Mouse (Mus musculus) heart, adult 11 months (tissue): ENCODE data around the gene Midn.

ENCODE experiments used
- DNase-seq: peaks from one replicate; pipeline ENCODE4 v3.0.0; 2022

Gene Midn

DNA sequence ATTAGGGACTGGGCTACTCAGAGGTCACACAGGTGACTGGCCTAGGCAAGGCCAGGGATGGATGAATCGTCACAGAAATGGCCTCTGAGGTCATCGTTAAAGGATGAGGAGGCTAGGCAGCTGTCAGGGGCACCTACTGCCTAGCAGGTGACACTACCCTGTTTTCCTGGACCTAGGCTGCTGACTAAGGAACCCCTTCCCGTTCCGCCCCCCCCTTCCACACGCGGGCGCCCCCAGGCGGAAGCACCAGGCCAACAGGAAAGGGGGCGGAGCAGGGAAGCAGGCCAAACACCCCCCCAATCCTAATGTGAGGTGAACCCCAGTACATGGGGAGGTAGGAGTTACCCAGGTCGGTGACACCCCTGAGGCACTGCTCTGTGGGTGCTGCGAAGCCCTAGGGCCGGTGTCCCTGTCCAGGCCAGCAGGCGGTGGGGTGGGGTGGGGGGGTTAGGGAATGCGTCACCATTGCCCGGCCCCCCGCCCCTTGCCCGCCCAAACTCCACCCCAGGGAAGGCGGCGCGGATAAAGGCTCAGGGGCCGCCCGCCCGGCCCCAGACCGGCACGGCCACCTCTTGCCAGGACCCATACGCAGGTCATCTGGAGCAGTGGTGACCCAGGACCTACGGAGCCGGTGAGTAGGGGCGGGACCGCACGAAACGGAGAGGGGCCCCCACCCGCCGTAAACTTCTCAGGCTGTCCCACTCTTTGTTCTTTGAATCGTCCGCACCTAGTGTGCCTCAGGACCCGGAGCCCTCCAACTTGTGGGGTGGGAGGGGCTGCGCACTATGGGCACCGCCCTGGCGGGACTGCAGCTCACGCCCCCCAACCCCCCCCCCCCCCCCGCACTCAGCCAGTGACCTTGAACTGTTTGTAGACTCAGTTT, at the start of gene Midn:
TSS of gene Midn (plus strand) at position 554 of the 883 bp plus-strand sequence.
- DNase-seq: peak; percentile 100

DNA sequence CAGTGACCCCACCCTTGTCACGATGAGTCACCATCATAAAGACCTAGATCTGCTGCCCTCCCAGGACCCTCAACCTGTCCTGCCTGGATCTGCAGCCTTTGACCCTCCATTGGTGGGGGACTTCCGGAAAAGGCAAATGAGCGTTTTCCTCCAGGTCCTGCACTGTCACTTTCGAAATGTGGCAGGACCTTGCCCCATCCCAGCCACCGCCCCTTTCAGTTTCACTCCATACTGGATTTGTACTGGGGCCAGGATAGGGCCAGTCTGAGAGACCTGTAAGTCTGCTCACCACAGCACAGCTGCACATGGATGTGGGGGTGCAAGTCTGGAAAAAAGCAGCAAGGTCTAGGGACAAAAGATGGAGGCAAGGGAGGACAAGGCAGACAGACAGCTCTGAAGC, 49.4 kb upstream of the Midn start:
- peak; percentile 94 for DNase-seq

DNA sequence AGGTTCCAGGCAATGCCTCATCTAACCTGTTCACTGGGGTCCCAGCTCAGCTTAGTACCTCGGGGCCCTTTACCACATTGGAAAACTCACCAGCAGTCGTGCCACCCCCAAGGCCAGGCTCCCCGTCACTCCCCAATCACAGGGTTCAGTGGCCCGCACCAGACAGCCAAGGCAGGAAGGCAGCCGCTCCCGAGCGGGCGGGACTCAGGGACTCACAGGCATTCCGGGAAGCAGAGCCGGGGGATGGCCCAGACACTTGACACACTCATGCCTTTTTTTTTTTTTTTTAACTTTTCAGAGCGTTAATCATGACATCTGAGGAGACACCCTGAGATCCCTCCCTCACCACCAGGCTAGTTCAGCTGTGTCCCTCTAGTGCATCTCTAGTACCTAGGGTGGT, 47.1 kb upstream of the Midn start:
- DNase-seq: peak; percentile 96

DNA sequence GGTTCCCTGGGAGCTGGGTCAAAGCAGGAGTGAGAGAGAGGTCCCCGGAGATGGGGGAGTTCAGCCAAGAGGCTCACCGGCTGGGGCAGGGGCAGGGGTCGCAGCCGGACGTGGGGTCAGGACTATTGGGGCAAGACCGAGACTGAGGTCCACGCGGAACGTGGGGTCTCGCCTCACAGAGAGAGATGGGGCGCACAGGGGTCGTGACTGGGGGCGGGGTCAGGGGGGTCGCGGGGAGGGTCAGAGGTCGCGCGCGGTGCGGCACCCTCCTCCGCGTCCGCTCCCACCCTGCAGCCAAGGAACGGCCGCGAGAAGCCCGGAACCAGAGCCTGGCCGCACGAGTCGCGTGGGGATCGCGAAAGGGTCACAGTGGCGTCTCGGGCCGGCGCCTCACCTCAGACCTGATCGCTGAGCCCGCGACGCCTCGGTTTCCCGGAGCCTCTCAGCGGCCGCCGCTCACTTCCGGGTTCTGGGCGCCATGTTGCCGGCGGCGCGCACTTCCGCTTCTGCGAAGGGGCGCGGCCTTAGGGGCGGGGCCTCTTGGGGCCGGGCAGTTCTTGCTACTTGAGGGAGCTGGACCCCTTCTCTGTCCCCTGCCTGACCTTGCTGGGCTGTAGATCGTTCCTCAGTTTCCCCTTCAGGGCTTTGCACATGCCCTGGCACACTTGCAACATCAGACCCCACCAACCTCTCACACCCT, 45.7 kb upstream of the Midn start:
- peak; percentile 99 for DNase-seq

DNA sequence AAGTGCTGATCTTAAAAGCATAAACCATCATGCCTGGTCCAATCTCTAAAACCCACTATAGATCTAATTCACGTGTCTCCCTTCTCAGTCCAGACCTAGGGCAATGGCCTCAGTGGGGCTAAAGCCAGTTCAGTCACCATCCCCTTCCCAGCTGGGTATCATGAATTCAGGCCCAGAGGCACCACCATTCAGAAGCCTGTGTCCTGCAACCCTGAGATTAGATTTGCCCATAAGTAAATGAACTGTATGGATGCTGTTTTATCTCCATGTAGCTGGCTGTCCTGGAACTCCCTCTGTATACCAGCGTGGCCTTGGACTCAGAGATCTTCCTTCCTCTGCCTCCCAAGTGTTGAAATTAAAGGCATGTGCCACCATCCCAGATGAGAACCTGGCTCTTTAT, 45.0 kb upstream of the Midn start:
- no peak for DNase-seq

DNA sequence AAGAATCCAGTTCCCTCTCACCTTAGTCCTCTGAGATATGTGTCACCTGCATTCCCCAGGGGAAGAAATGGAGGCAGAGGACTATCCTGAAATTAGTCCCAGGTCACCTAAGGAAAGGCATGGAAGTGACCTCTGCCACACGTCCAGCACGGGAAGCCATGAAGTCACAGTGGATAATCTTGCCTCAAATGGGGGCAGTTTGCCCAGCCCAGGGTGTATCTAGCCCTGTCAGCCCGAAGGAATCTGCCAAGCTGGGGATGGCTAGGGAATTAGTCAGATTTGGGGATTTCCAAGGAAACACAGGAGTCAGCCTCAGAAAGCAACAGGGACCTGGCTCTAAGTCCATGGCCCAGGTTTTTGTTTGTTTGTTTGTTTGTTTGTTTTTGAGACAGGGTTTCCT, 43.9 kb upstream of the Midn start:
- DNase-seq: no peak

DNA sequence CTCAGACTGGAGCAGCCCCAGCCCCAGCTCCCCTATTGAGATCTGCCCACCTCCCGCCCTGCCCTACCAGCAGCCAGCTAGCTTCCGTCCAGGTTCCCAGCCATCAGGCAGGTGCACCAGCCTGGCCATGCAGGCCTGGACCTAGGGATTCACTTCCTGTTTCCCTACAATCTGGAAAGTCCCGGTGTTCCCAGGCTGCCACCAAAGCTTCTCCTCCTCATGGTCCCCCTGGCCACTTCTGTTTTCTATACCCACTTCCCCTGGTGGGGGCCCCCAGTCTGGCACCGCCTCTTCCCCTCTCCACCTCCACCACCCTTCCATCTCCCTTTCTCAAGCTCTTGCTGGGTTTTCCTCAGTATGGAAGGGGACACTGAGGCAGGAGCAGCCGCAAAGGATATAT, 42.6 kb upstream of the Midn start, which contains the start of gene Sbno2:
TSS of gene Sbno2 (minus strand) at position 112 of the 400 bp plus-strand sequence.
- DNase-seq: peak; percentile 95

DNA sequence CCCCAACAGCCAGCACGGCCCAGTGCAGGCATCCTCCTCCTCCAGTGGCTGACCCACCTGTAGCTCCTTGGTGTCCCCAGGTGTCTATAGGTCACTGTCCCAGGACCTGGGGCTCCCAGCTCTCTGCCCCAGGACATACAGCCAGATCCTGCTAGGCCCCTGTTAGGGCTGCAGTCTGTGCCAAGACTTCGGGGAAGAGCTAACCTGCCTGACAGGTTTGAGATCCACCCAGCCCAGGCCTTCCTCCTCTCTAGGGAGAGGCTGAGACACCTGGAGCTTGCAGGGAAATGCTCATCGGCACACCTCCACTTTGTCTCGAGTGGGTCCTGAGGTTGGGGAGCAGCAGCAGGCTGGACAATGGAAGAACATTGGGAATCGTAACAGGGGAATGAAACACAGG, 42.1 kb upstream of the Midn start:
- DNase-seq: no peak

DNA sequence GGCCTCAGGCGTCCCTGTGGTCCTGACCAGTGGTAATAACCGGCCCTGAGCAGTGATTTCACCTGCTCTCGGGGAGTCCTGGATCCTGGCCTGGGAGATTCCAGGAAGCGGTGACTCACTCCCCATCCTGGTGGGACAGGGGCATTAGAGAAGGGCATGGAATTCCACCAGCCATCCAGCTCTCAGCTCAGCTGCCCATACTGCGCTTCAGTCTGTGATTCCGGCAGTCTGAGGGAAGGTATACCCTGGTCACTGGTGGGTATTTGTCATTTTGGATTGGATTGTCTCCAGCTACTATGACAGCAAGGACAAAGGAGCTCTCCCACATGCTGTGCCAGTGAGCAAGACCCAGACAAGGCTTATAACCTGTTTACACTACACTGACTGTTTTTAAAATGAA, 40.4 kb upstream of the Midn start:
- no peak for DNase-seq

DNA sequence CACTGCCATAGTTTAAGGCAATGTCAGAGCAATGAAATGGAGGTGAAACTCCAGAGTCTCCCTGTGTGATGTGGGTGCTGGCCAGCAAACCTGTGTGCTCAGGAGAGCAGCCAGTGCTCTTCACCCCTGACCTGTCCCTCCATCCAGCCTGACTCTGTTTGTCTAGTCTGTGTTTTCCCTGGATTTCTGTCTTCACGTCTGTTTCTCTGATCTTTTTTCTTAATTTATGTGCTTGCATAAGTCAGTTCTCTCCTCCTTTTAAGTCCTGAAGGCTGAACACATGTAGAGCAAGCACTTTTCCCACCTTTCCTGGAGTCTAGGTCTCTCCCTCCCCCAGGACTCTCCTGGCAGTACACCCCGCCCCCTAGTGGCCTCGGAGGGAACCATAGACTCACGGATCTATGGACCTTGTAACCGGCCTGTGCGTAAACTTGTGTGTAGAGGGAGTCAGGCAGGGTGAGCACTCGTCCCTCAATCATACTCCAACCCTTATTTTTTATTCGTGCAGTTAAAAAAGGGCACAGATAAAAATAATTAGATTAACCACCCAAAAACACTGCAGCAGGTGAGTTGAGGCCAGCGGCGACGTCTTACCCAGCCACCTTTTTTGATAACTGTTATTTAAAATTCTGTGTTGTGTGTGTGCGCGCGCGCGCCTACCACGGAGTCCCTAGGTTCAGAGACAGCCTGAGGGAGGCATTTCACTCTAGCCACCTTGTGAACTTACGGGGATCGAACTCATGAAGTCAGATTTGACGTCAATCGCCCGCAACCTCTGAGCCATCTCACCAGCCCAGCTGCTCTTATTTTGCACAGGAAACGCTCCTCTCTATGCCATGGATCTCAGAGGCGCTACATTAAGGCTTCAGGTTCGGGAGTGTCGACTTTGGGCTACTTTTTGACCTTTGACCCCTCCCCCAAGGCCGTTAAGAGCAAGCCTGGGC, 33.5 kb upstream of the Midn start:
- DNase-seq: peak; percentile 99

DNA sequence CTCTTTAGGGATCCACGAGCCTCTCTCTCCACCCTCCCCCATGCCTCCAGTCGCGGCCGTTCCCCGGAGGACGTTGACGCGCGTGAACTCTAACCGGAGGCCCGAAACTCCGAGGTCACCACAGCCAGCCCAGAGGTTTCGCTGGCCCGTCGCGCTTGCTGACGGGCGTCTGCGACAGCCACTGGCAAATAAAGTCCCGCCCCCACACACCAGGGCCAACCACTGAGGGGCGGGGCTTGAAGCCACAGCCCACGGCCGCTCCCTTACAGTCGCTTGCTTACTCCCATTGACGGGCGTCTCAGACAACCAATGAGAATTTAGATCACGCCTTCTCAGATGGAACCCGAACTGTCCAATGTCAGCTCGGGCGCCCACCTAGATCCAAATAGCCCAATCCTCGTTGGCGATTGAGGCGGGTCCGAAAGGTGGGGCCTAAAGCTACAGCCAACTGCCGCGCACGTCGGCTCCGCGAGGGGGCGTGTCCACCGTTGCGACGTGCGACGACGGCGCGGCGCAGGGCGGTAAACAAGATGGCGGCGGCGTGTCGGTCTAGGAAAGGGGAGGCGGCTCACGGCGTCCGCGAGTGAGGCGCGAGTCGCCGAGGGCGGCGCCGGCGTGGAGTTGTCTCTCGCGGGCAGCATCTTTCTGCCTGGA, 32.7 kb upstream of the Midn start, which contains the start of gene Stk11:
TSS of gene Stk11 (plus strand) at position 514 of the 654 bp plus-strand sequence.
- peak; percentile 100 for DNase-seq

DNA sequence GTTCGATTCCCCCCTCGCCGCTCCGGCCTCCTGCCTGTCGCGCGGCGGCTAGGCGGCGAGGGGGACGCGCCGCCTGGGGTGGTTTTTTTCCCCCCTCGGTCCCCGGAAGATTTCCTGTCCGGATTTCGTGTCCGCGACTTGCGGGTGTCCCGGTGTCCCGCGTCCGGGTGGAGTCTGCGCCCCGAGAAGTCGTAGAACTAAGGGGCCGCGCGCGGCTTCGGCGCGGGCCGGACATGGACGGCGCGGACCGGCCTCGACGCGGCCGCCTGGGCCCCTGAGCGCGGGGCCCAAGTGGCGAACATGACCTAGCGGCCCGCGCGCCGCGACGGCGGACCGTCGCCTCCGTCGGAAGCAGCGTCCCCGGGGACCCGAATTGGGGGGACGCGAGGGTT, 32.1 kb upstream of the Midn start:
- DNase-seq: no peak

DNA sequence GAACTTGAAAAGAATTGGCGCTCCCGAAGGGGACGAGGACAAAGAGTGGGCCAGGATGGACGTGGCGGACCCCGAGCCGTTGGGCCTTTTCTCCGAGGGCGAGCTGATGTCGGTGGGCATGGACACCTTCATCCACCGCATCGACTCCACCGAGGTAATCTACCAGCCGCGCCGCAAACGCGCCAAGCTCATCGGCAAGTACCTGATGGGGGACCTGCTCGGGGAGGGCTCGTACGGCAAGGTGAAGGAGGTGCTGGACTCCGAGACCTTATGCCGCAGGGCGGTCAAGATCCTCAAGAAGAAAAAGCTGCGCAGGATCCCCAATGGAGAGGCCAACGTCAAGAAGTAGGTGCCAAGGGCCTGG, 31.5 kb upstream of the Midn start:
- DNase-seq: no peak

DNA sequence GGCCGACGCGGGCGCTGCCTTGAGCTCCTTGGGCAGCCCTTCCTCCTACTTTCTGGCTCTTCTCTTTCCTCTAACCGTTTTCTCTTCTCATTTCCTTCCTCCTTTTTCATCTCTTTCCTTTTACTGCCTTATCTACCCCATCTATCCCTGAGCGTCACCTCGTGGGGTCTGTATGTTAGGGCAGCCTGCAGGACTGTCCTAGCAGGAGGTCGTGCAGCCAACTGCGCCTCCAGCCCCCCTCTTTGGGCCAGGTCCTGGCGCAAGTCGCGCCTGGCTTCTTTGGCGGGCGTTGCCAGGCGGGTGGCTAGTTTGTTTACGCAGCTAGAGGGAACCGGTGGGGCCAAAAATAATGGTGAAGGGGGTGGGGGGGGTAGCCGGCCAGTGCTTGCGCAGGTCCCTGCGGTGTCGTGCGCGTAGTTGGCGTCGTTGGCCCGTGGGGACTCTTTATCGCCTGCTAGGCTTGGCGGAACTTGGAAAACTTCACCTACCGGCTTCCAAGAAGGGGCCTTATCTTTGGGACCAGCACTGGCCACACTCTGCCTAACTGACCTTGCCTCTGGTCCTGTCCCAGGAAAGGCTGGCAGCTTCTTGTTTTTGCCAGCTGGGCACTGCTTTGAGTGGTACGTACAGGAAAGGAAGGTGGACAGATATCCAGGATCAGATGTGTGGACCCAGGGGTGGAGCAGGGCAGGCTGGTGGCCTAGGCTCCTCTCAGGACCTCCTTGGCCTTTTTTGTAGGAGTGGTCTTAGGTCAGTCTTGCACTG, 31.0 kb upstream of the Midn start:
- DNase-seq: peak; percentile 98

DNA sequence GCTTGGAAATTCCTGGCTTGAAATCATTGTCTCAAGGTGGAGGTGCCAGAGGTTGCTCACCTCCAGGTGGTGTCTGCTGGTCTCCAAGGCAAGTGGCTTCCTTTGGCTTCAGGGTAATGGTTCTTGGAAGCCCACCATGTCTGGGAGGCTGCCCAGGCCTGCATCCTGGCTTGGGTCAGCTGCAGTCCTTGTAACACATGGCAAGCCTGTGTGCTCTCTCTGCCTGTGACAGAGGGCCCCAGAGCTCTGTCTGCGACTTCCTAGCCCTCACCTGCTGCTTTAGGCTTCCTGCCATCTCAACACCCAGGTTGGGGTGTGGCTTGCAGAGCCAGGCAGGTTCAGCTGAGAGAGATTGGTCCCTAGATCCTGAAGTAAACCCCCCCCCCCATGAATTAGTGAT, 30.3 kb upstream of the Midn start:
- DNase-seq: peak; percentile 96

DNA sequence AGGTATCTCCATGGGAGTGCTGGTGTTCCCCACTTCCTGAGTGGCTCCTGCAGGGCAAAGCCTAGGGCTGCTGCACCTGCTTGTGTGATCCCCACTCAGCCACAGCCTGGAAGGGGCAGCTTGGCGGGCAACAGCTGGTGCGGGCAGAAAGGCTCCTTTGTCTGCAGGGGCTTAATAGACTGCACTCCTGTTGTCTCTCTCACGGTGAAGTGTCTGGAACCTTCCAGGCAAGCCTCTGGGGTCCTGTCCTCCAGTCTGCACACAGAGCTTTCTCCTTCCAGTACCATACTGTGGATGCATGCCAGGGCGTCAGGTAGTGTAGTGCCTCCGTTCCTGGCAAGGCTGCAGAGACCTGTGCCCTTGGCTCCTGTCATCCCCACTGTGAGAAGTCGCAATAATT, 29.5 kb upstream of the Midn start:
- no peak for DNase-seq

DNA sequence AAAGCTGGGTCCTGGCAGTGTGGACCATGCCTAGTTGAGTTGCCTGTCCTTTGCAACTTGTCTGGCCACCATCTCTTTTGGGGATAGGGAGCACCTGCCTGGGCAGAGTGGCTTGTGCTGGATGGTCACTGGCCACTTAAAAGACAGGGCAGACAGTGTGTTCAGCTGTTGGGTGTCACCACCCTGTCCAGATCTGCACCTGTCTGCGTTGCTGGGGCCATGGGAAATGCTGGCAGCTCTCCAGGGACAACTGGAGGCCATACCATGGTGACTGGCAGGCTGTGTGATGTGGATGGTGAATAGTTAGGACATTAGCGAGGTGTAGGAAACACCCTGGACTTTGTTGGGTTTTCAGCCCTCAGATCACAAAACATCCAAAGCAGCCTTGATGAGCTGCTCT, 27.9 kb upstream of the Midn start:
- DNase-seq: no peak

DNA sequence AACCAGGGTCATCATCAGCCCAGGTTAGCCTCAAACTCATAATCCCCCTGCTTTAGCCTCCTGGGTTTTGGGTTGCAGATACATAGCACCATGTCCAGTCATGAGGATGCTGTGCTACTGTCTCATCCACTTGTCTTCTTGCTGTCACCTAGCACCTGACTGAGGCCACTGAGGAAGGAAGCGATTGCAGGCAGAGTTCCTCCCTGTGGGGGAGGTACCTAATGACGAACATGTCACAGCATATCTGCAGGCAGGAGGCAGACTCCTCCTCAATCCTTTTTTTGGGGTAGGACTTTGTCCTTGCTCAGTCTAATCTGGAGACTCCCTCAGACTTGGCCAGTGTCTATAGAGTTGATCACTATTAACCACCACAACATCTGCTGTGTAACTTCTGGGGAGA, 26.4 kb upstream of the Midn start:
- DNase-seq: no peak

DNA sequence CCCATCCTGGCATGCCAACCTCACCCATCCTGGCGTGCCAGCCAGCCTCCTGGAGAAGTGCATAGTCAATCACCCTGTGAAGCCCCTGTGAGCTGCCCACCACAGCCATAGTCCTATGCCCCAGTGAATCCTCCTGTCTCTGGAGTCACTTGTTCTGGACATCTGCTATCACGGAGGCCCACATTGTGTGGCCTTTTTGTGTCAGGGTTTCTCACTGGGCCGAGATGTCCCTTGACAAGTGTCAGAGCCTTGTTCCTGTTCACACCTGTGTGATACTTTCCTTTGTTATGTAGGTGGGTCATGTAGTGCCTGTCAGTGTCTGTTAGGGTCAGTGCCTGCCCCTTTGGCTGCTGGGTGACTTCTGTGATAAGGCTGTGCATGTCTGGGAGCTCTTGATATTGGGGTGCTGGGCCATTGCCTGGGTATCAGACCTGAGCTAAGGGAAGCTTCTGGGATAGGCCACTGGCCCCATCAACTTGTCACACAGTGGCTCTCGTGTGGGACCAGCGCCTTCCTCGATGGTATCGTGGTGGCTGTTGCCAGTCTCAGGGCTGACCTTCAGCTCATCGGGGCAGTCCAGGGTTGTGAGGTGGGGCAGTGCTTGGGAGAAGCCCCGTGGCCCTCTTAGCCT, 24.0 kb upstream of the Midn start:
- DNase-seq: no peak

DNA sequence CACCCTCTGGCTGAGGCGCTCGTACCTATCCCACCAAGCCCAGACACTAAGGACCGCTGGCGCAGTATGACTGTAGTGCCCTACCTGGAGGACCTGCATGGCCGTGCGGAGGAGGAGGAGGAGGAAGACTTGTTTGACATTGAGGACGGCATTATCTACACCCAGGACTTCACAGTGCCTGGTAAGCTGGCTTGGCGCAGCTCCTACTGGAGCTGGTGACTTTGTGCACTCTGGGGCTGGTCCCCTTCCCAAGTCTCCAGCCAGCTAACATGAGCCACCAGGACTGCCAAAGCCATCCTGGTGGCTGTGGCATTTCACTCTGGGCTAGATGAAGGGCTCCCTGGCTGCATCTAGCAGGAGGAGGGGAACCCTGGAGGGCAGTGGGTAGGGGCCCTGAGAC, 20.2 kb upstream of the Midn start:
- peak; percentile 94 for DNase-seq

DNA sequence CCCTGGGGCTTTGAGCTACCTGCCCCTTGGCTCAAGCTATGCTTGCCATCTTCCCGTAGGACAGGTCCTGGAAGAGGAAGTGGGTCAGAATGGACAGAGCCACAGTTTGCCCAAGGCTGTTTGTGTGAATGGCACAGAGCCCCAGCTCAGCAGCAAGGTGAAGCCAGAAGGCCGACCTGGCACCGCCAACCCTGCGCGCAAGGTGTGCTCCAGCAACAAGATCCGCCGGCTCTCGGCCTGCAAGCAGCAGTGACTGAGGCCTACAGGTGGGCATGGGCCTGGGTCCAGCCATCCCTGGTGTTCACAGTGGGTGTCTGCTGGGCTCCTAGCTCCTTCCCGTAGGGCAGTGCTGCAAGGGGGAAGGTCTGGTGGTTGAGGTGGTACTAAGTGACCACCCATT, 18.2 kb upstream of the Midn start:
- DNase-seq: no peak
